Mouse (Mus musculus) left cerebral cortex, adult 2 months (tissue): ENCODE data around the gene Efna5. TPM values are rescaled to one million over a fixed set of nuclear protein-coding genes. Genes with fewer than 3 reads are reported as not detected.

Source experiments
- DNase-seq, 2 experiments: peaks; one replicate each; pipeline ENCODE4 v3.0.0; 2021 to 2022; ENCODE audit warnings: low spot score in 2 of 2, mixed read lengths in 1 of 2; ENCODE audit errors: extremely low spot score in 1 of 2
- H3K27ac ChIP-seq: fragments of 200-600 bp; 2 replicates; pipeline ENCODE4 v1.8.1; 2022
- H3K4me3 ChIP-seq: fragments of 200-600 bp; 2 replicates; pipeline ENCODE4 v1.8.1; 2022
- CTCF ChIP-seq: fragments of 200-600 bp; IDR thresholded peaks from 2 replicates; pipeline ENCODE4 v1.8.1; 2022; ENCODE audit warnings: antibody characterized with exemption, mild to moderate bottlenecking, moderate library complexity
- intact Hi-C: fragments of 180-260 bp; cut with DNase I; formaldehyde crosslinking; loops from one replicate; pipeline ENCODE4 v1.15.1; 2025
- total RNA-seq, 2 experiments: library from RNA; stranded (reverse); gene quantifications; 2 replicates each; pipeline ENCODE4 v1.2.3; 2021

Gene Efna5
- total RNA-seq, 2 experiments from 2014 or later, result 38.8 to 47.7 TPM

DNA sequence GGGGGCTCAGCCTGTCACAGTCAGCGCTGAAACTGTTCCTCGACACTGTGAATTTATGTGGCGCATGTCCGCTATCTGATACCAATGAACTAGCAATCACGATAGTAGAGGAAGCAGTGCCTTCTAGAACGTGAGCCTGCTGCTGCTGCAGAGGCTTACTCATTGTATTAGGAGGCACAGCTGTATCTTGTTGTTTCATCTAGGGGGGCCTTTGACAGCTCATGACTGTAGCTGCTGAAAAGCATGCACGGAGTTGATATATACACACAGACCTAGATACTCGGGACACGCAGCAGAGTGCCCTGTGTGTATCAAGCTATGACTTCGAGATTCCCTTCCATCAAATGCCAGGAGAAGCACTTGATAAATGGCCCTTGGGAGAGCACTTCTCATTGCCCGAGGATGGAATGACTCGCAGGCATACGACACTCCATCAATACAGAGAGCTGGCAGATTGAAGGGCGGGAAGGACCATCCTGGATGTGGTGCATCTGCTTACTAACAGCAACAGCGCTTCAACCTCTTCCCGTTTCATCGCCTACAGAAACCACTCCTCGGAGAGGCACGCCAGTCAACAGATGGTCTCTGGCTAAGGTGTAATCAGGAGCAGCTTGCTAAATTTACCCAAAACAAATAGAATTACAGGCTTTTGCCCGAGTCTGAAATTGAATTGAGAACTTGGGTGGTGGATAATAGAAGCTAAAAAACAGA is 160.2 kb downstream of the Efna5 start:
- peak; percentile 20 to 38 for DNase-seq
- intact Hi-C loops, result loop anchor here (5.0 kb wide), 1 partner anchor 64 kb away; no protein-coding TSS in a partner anchor
- H3K4me3 ChIP-seq, result 0 out of 2 replicates have a peak overlapping the region, but pooled peaks have one; percentile 3
- no peak overlapping the region for H3K27ac ChIP-seq
- TF ChIP-seq CTCF, result no peak

- TF ChIP-seq CTCF, result no peak
- no peak overlapping the region for H3K4me3 ChIP-seq
- no peak overlapping the region for H3K27ac ChIP-seq
- intact Hi-C loops, result no loop called here
- no peak for DNase-seq
Measured at GRCm38 (mm10) chr17:62717426-62718131, 163.5 kb downstream of the Efna5 start.

DNA sequence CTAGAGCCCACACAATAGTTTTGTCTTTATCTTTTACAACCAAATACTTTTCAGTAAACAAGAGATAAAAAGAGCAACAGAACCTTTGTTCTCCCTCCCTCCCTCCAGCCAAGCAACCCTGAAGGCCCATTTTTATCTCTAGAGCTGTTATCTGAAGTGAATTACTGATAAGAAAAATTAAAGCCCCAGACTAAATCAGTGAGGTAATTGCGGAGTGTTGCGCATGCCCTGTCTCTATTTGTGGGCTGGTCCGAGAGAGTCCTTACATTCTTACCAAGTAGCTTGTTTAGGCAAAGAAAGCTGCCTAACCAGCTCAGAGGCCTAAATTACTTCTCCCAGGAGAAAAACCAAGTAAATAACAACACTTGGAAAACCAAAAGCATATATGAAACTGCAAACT is 167.7 kb downstream of the Efna5 start:
- TF ChIP-seq CTCF, result no peak

DNA sequence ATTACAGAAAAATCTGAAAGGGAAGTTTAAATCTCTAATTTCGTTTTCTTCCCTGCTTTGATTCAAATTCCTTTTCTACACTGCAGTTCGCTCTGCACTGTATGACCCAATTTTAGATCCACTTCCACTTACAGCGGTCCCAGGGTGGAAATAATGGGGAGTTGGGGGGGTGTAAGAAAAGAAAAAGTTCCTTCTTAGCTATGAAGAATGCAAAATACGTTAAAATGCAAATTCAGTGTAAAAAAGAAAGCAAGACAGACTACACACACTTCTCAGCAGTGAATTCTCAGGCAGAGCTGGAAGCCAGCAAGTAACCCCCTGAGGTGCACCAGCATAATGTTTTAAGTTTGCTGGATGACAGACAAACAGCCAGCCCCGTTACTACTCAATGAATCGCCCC is 174.7 kb downstream of the Efna5 start:
- Histone ChIP-seq H3K27ac (no peak overlapping the region), H3K4me3 (no peak overlapping the region)
- no peak for DNase-seq
- intact Hi-C loops, result no loop called here
- no peak for TF ChIP-seq CTCF

More for the DNA sequence above, 167.7 kb downstream of the Efna5 start:
- Histone ChIP-seq H3K4me3 (no peak overlapping the region), H3K27ac (no peak overlapping the region)
- intact Hi-C loops, result no loop called here
- no peak for DNase-seq

GRCm38 (mm10) chr17:62702020-62702814 is 178.9 kb downstream of the Efna5 start:
- no peak overlapping the region for H3K4me3 ChIP-seq

DNA sequence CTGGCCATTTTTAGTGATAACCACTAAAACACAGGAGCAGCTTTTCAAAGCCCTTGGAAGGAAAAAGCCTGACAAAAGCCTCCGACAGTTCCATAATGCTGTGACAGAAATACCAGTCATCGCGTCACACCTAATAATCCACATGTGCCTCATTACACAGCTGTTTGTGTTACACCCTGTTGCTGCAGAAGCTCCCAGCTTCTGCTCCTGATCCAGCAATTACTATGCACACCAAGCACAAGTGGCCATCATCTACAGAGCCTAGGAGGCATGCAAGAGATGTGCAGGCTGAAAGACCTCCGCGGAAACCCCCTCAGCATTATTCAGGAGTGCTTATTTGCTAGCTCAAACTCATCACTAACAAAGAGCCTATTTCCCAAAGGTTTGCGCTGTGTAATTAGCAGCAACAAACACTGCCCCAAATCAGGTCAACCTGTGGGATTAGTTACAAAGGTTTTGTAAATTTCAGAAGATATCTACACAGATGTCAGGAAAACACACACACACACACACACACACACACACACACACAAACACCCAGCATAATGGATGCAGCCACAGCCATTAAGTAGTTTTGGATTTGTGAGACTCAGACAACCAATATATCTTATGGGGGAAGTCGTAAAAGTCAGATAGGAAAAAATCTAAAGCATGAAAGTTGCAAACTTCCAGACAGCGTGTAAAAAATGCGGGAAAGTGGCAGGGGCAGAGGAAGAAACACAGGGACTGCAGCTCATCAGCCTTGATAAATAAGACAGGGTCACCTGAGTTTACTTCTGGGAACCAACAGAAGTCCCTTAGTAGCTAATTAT is 180.1 kb downstream of the Efna5 start:
- no peak overlapping the region for H3K27ac ChIP-seq
- H3K4me3 ChIP-seq, result no peak overlapping the region
- intact Hi-C loops, result no loop called here
- TF ChIP-seq CTCF, result no peak
- DNase-seq, result no peak

More at GRCm38 (mm10) chr17:62702020-62702814, 178.9 kb downstream of the Efna5 start:
- no peak for TF ChIP-seq CTCF
- no peak for DNase-seq
- H3K27ac ChIP-seq, result no peak overlapping the region
- intact Hi-C loops, result no loop called here

DNA sequence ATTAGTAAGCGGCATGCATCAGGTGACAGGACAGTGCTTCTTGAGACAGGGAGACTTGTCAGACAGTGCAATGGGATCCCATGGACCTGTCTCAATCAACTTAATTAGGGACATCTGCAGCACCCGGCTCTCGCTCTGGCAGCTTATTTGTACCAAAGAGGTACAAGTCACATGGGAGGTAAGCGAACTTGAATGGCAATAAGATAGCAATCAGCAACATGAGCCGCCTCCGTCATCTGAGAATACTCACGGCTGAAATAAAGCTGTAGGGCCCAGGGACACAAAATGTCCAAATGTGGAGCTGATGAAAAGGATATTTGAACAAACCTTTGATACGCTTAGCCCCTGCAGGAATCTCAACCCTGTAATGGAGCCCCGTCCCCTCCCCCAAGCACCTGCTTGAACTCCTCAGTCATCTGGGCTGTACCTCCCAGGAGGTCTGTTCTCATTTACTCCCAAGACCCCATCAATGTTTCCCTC is 186.1 kb downstream of the Efna5 start:
- DNase-seq, result no peak
- no peak overlapping the region for H3K4me3 ChIP-seq
- TF ChIP-seq CTCF, result no peak
- no peak overlapping the region for H3K27ac ChIP-seq
- intact Hi-C loops, result no loop called here

DNA sequence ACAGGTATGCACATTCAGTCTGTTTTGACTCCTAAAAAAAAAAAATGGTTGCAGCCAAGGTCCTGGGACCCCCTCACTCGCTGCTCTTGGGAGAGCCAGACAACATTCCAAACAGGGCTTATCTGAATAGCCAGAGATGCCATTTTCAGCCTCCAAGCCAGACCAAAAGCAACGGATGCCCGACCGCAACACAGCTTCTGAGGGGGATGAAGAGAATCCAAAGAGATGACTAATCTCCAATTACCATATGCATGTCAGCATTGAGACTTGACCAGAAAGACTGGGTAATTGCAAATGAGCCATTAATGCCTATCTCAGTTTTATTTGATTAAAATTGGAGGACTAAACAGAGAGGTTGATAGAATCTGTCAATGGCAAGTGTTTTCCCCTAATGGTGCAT is 188.9 kb downstream of the Efna5 start:
- intact Hi-C loops, result no loop called here
- H3K27ac ChIP-seq, result no peak overlapping the region
- no peak for TF ChIP-seq CTCF
- no peak for DNase-seq
- no peak overlapping the region for H3K4me3 ChIP-seq

GRCm38 (mm10) chr17:62691201-62691715 is 189.9 kb downstream of the Efna5 start:
- DNase-seq, result no peak
- no peak overlapping the region for H3K27ac ChIP-seq
- intact Hi-C loops, result no loop called here
- H3K4me3 ChIP-seq, result no peak overlapping the region
- TF ChIP-seq CTCF, result no peak

GRCm38 (mm10) chr17:62690256-62690655 is 190.9 kb downstream of the Efna5 start:
- H3K4me3 ChIP-seq, result no peak overlapping the region
- no peak overlapping the region for H3K27ac ChIP-seq
- intact Hi-C loops, result no loop called here
- DNase-seq, result no peak
- TF ChIP-seq CTCF, result no peak; the same call in 1 of the 2 replicates

DNA sequence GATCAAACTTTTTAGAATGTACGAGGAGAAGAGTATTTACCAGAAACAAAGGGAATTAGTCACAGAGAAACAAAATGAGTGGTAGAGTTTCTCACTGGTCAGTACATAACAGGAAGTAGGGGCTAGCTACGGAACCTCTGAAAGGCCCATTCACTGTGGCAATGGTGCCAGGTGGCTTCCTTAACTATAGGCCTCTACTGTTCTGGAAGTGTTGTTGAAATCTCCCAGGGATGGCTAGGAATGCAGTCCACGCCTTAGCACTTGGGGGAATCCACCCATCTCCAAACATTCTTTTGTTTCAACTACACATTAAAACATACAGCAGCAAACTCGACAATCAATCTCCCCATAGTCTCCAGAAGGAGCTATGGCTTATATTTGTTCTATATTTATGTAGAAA is 191.5 kb downstream of the Efna5 start:
- no peak for TF ChIP-seq CTCF
- intact Hi-C loops, result no loop called here
- H3K4me3 ChIP-seq, result no peak overlapping the region
- no peak for DNase-seq
- no peak overlapping the region for H3K27ac ChIP-seq
